Mouse (Mus musculus): ENCODE data around the gene Trim23.

- TF ChIP-seq CTCF (conservative IDR thresholded peaks at IDR 0.05; ENCODE audit: insufficient read depth, insufficient read length, low read depth, low read length) (no peak), POLR2A (IDR thresholded peaks at IDR 0.05; ENCODE audit: low read depth, low read length) (no peak)
Measured at GRCm38 (mm10) chr13:104155686-104156085, 22.9 kb upstream of the Trim23 start.
